Mouse (Mus musculus) liver, postnatal 0 days (tissue): ENCODE data around the gene Hyal1. TPM values are rescaled to one million over a fixed set of nuclear protein-coding genes. Genes with fewer than 3 reads are reported as not detected.
A peak's percentile ranks its signal among the peaks of the same experiment; 100 is the strongest.

Experiments used
- ATAC-seq: fragments of 200-750 bp; cut with Nextera tagmentation; 2 replicates; pipeline ENCODE4 v1.8.0; 2017; ENCODE audit warnings: mild to moderate bottlenecking, moderate library complexity
- DNase-seq: peaks from one replicate; pipeline ENCODE4 v3.0.0-alpha.2; 2016
- H3K27ac ChIP-seq: fragments of 300-500 bp; sonication (generic); 2 replicates; pipeline ENCODE4 v1.5.1; 2014; ENCODE audit warnings: antibody characterized with exemption, moderate library complexity, mild to moderate bottlenecking, low read depth
- H3K27me3 ChIP-seq: fragments of 300-500 bp; sonication (generic); 2 replicates; pipeline ENCODE4 v1.6.1; 2014; ENCODE audit warnings: low read length, control low read depth, mixed read lengths; ENCODE audit not compliant: insufficient read depth
- H3K36me3 ChIP-seq: fragments of 300-500 bp; sonication (generic); replicated peaks from 2 replicates; pipeline ENCODE4 v1.6.1; 2014; ENCODE audit warnings: mild to moderate bottlenecking, control low read depth, low read length, moderate library complexity, mixed read lengths; ENCODE audit not compliant: insufficient read depth
- H3K4me1 ChIP-seq: fragments of 300-500 bp; sonication (generic); 2 replicates; pipeline ENCODE4 v1.6.1; 2014; ENCODE audit warnings: antibody characterized with exemption, mild to moderate bottlenecking, control low read depth; ENCODE audit not compliant: insufficient read depth
- H3K4me2 ChIP-seq: fragments of 300-500 bp; sonication (generic); 2 replicates; pipeline ENCODE4 v1.6.1; 2014; ENCODE audit warnings: low read depth, mild to moderate bottlenecking, low read length, moderate library complexity, mixed read lengths
- H3K4me3 ChIP-seq: fragments of 300-500 bp; sonication (generic); 2 replicates; pipeline ENCODE4 v1.5.1; 2014; ENCODE audit warnings: low read depth, low read length
- H3K9ac ChIP-seq: fragments of 300-500 bp; sonication (generic); replicated peaks from 2 replicates; pipeline ENCODE4 v1.6.1; 2014; ENCODE audit warnings: mild to moderate bottlenecking, moderate library complexity
- H3K9me3 ChIP-seq: fragments of 300-500 bp; sonication (generic); 2 replicates; pipeline ENCODE4 v1.6.1; 2016; ENCODE audit warnings: mild to moderate bottlenecking, control low read depth, low read length, mixed read lengths
- CTCF ChIP-seq: sonication (generic); IDR thresholded peaks from 2 replicates; pipeline ENCODE4 v1.5.1; 2016; ENCODE audit warnings: antibody characterized with exemption, low read depth
- EP300 ChIP-seq: IDR thresholded peaks from 2 replicates; pipeline ENCODE4 v1.6.1; 2016; ENCODE audit warnings: antibody characterized with exemption, low read depth, mild to moderate bottlenecking
- WGBS: fragments of 180-500 bp; shearing (Covaris S2); extraction: QIAGEN DNeasy Blood & Tissue Kit; methylation state at CpG from one replicate; pipeline ENCODE4 v1.1.7; 2014; ENCODE audit not compliant: insufficient replicate concordance; 5-methylcytosine and 5-hydroxymethylcytosine counted together
- polyA plus RNA-seq: library from polyadenylated mRNA; unstranded; fragments of >200 nt; fragmentation: Nextera tagmentation; extraction: Ambion mirVana; gene quantifications from 2 replicates; pipeline ENCODE4 v1.2.1, GENCODE M21; 2015

The Hyal1 gene
- polyA plus RNA-seq, 1 experiment from 2014 or later, result 3.3 TPM

- ATAC-seq, result no peak
- Histone ChIP-seq H3K4me2 (no peak overlapping the region), H3K9me3 (no peaks in the 10 kb centered on the region), H3K27ac (no peak overlapping the region), H3K9ac (no peak overlapping the region), H3K36me3 (no peaks in the 10 kb centered on the region), H3K4me1 (peaks cover 15% of the 10 kb centered on the region), H3K4me3 (no peak overlapping the region), H3K27me3 (no peaks in the 10 kb centered on the region)
- TF ChIP-seq CTCF (no peak), EP300 (no peak)
- DNase-seq, result no peak
- WGBS, result 81% methylated on average over 11 of the region's 11 CpGs
Observed at GRCm38 (mm10) chr9:107601275-107601674, 24.5 kb downstream of the Hyal1 start.

- H3K27me3 ChIP-seq, result no peaks in the 10 kb centered on the region
- 0 out of 2 replicates have a peak overlapping the region, but pooled peaks have one; percentile 8 for H3K4me3 ChIP-seq
- H3K4me2 ChIP-seq, result peak overlapping the region; percentile 52; the same call in 1 of the 2 replicates
- 0 out of 2 replicates have a peak overlapping the region, but pooled peaks have one; percentile 6 for H3K27ac ChIP-seq
- H3K9ac ChIP-seq, result no peak overlapping the region; the same call in 1 of the 2 replicates
- DNase-seq (peak; percentile 94), ATAC-seq (peak; percentile 60)
- no peaks in the 10 kb centered on the region for H3K9me3 ChIP-seq
- 4% methylated on average over 10 of the region's 10 CpGs for WGBS
- TF ChIP-seq CTCF (peak; percentile 99), EP300 (no peak)
- H3K4me1 ChIP-seq, result peaks cover 17% of the 10 kb centered on the region
- H3K36me3 ChIP-seq, result no peaks in the 10 kb centered on the region
Observed at GRCm38 (mm10) chr9:107602068-107602648, 25.4 kb downstream of the Hyal1 start.

- ATAC-seq (no peak), DNase-seq (no peak)
- H3K4me2 ChIP-seq, result no peak overlapping the region
- peaks cover 20% of the 10 kb centered on the region for H3K4me1 ChIP-seq
- TF ChIP-seq CTCF (no peak), EP300 (no peak)
- H3K9ac ChIP-seq, result no peak overlapping the region
- no peaks in the 10 kb centered on the region for H3K27me3 ChIP-seq
- H3K9me3 ChIP-seq, result no peaks in the 10 kb centered on the region
- H3K4me3 ChIP-seq, result no peak overlapping the region
- no peak overlapping the region for H3K27ac ChIP-seq
- no peaks in the 10 kb centered on the region for H3K36me3 ChIP-seq
- 69% methylated on average over 6 of the region's 6 CpGs for WGBS
Observed at GRCm38 (mm10) chr9:107603251-107603650, 26.5 kb downstream of the Hyal1 start.

GRCm38 (mm10) chr9:107605041-107605661, 28.4 kb downstream of the Hyal1 start:
- WGBS, result 54% methylated on average over 23 of the region's 23 CpGs
- no peaks in the 10 kb centered on the region for H3K36me3 ChIP-seq
- H3K9ac ChIP-seq, result no peak overlapping the region
- H3K4me1 ChIP-seq, result peaks cover 20% of the 10 kb centered on the region
- no peak overlapping the region for H3K4me3 ChIP-seq
- no peaks in the 10 kb centered on the region for H3K27me3 ChIP-seq
- DNase-seq (no peak), ATAC-seq (no peak)
- TF ChIP-seq EP300, result no peak
- no peak for TF ChIP-seq CTCF
- no peaks in the 10 kb centered on the region for H3K9me3 ChIP-seq
- H3K27ac ChIP-seq, result no peak overlapping the region
- H3K4me2 ChIP-seq, result no peak overlapping the region

GRCm38 (mm10) chr9:107606591-107606990, 29.9 kb downstream of the Hyal1 start:
- no peak overlapping the region; the same call in 1 of the 2 replicates for H3K9ac ChIP-seq
- H3K9me3 ChIP-seq, result no peaks in the 10 kb centered on the region
- H3K36me3 ChIP-seq, result no peaks in the 10 kb centered on the region
- H3K4me3 ChIP-seq, result peak overlapping the region; percentile 10; the same call in 1 of the 2 replicates
- H3K27me3 ChIP-seq, result no peaks in the 10 kb centered on the region
- WGBS, result 46% methylated on average over 9 of the region's 9 CpGs
- DNase-seq (no peak), ATAC-seq (no peak)
- H3K4me2 ChIP-seq, result peak overlapping the region; percentile 51
- no peak overlapping the region for H3K27ac ChIP-seq
- peaks cover 26% of the 10 kb centered on the region for H3K4me1 ChIP-seq
- no peak for TF ChIP-seq EP300
- TF ChIP-seq CTCF, result no peak

- H3K4me1 ChIP-seq, result peaks cover 31% of the 10 kb centered on the region
- DNase-seq (no peak), ATAC-seq (no peak)
- WGBS, result 80% methylated on average over 2 of the region's 2 CpGs
- H3K9ac ChIP-seq, result no peak overlapping the region
- no peak for TF ChIP-seq CTCF
- no peak for TF ChIP-seq EP300
- H3K4me3 ChIP-seq, result peak overlapping the region; percentile 10; the same call in 1 of the 2 replicates
- H3K4me2 ChIP-seq, result peak overlapping the region; percentile 51
- H3K36me3 ChIP-seq, result no peaks in the 10 kb centered on the region
- H3K9me3 ChIP-seq, result no peaks in the 10 kb centered on the region
- H3K27ac ChIP-seq, result no peak overlapping the region
- no peaks in the 10 kb centered on the region for H3K27me3 ChIP-seq
Observed at GRCm38 (mm10) chr9:107607036-107607435, 30.3 kb downstream of the Hyal1 start.
